Mouse (Mus musculus) hindbrain, embryonic 16.5 days (tissue): ENCODE results near the gene Poglut1. TPM values are rescaled to one million over a fixed set of nuclear protein-coding genes. Genes with fewer than 3 reads are reported as not detected.

Experiments used
- ATAC-seq: fragments of 200-750 bp; cut with Nextera tagmentation; 2 replicates; pipeline ENCODE4 v1.8.0; 2017; ENCODE audit warnings: moderate TSS enrichment, moderate library complexity
- H3K27ac ChIP-seq: fragments of 300-500 bp; sonication (generic); 2 replicates; pipeline ENCODE4 v1.5.1; 2014; ENCODE audit warnings: low read depth, mild to moderate bottlenecking, control low read depth, low read length, moderate library complexity
- H3K27me3 ChIP-seq: fragments of 300-500 bp; sonication (generic); replicated peaks from 2 replicates; pipeline ENCODE4 v1.6.1; 2014; ENCODE audit warnings: low read length; ENCODE audit not compliant: control insufficient read depth, insufficient read depth
- H3K36me3 ChIP-seq: fragments of 300-500 bp; sonication (generic); 2 replicates; pipeline ENCODE4 v1.6.1; 2014; ENCODE audit warnings: mild to moderate bottlenecking, low read length, moderate library complexity, mixed read lengths; ENCODE audit not compliant: control insufficient read depth, insufficient read depth
- H3K4me1 ChIP-seq: fragments of 300-500 bp; sonication (generic); 2 replicates; pipeline ENCODE4 v1.6.1; 2014; ENCODE audit warnings: low read depth, low read length; ENCODE audit not compliant: control insufficient read depth, insufficient read depth
- H3K4me2 ChIP-seq: fragments of 300-500 bp; sonication (generic); 2 replicates; pipeline ENCODE4 v1.6.1; 2014; ENCODE audit warnings: mild to moderate bottlenecking, low read length, control low read depth, moderate library complexity
- H3K4me3 ChIP-seq: fragments of 300-500 bp; sonication (generic); 2 replicates; pipeline ENCODE4 v1.5.1; 2014; ENCODE audit warnings: mild to moderate bottlenecking, low read length, control low read depth, moderate library complexity
- H3K9ac ChIP-seq: fragments of 300-500 bp; sonication (generic); 2 replicates; pipeline ENCODE4 v1.6.1; 2014; ENCODE audit warnings: low read depth, mild to moderate bottlenecking, control low read depth, low read length, moderate library complexity
- H3K9me3 ChIP-seq: fragments of 300-500 bp; sonication (generic); 2 replicates; pipeline ENCODE4 v1.6.1; 2014; ENCODE audit warnings: mild to moderate bottlenecking, low read length, moderate library complexity; ENCODE audit not compliant: control insufficient read depth
- WGBS: fragments of 180-500 bp; shearing (Covaris S2); extraction: QIAGEN DNeasy Blood & Tissue Kit; methylation state at CpG from one replicate; pipeline ENCODE4 v1.1.7; 2014; 5-methylcytosine and 5-hydroxymethylcytosine counted together
- polyA plus RNA-seq: library from polyadenylated mRNA; unstranded; fragments of >200 nt; fragmentation: Nextera tagmentation; extraction: Ambion mirVana; gene quantifications from 2 replicates; pipeline ENCODE4 v1.2.1, GENCODE M21; 2015

The Poglut1 gene
- polyA plus RNA-seq, 1 experiment from 2014 or later: 50.1 TPM

DNA sequence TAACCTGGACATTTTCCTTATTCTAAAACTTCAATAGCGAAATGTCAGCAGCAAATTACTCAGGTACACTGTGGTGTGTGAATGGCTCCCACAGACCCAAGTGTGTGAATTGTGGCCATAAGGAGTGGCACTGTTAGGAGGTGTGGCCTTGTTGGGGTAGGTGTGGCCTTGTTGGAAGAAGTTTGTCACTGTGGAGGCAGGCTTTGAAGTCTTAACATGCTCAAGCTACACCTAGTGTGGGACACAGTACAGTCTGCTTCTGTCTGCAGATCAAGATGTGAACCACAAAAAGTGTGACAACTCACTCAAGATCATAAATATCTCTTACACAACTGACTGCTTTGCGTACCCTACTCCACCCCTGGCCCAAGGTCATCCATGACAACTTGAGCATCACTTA lies 39.2 kb downstream of the Poglut1 start:
- H3K36me3 ChIP-seq: peaks cover 12% of the 10 kb centered on the region; the same call in 1 of the 2 replicates
- no peak overlapping the region for H3K9ac ChIP-seq
- H3K27me3 ChIP-seq: no peaks in the 10 kb centered on the region
- H3K27ac ChIP-seq: no peak overlapping the region
- no peak overlapping the region for H3K4me2 ChIP-seq
- ATAC-seq: no peak
- 86% methylated on average over 2 of the region's 2 CpGs for WGBS
- no peaks in the 10 kb centered on the region for H3K4me1 ChIP-seq
- no peaks in the 10 kb centered on the region for H3K9me3 ChIP-seq
- no peak overlapping the region for H3K4me3 ChIP-seq

DNA sequence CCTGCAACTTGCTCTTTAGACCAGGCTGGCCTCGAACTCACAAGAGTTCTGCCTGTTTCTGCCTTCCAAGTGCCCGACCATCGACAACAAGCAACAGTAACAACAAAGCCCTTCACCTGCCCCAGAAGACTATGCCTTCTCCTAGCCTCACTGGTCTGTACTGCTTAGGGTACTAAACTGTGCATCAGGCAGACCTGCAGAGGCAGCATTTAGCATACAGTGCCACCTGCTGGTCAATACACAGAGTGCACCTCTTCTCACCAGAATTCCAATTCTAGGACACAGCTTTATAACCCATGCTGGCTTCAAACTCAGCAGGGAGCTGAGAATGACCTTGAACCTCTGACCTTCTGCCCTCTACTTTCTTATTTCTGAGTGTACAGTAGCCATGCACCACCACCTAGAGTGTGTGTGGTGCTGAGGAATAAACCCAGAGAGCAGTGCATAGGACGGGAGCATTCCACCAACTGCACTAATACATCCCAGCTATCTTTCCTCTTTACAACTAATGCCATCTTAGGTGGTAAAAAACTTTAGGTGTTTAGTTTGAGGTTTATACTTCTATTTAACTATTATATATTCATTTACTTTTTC lies 43.9 kb downstream of the Poglut1 start:
- peak; percentile 92 for ATAC-seq

DNA sequence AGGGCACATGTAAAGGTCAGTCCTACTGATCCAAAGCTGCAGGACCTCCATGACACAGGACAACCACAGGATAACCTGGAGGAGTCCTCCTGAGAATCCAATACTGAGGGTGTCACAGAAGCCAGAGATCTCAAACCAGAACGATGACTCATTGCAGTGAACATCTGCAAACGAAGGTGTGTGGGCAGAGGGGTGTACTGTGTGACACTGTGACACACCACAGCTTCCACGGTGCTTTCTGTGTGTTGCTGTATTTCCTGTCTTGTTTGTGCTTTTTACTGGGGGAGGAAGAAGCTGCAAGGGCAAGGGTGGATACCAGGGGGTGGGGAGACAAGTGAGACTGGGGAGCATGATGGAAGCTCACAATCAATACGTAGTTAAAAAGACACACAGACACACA lies 46.5 kb downstream of the Poglut1 start:
- Histone ChIP-seq H3K36me3 (peaks cover 24% of the 10 kb centered on the region), H3K9me3 (no peaks in the 10 kb centered on the region), H3K4me3 (no peak overlapping the region), H3K27ac (no peak overlapping the region), H3K4me1 (no peaks in the 10 kb centered on the region), H3K9ac (no peak overlapping the region), H3K27me3 (no peaks in the 10 kb centered on the region), H3K4me2 (no peak overlapping the region)
- no peak for ATAC-seq
- 97% methylated on average over 4 of the region's 4 CpGs for WGBS

More for the DNA sequence above, 43.9 kb downstream of the Poglut1 start:
- no peak overlapping the region for H3K9ac ChIP-seq
- H3K27me3 ChIP-seq: no peaks in the 10 kb centered on the region
- H3K4me3 ChIP-seq: no peak overlapping the region
- H3K4me1 ChIP-seq: no peaks in the 10 kb centered on the region
- 77% methylated on average over 4 of the region's 4 CpGs for WGBS
- H3K27ac ChIP-seq: no peak overlapping the region
- peaks cover 30% of the 10 kb centered on the region for H3K36me3 ChIP-seq
- no peaks in the 10 kb centered on the region for H3K9me3 ChIP-seq
- no peak overlapping the region for H3K4me2 ChIP-seq

DNA sequence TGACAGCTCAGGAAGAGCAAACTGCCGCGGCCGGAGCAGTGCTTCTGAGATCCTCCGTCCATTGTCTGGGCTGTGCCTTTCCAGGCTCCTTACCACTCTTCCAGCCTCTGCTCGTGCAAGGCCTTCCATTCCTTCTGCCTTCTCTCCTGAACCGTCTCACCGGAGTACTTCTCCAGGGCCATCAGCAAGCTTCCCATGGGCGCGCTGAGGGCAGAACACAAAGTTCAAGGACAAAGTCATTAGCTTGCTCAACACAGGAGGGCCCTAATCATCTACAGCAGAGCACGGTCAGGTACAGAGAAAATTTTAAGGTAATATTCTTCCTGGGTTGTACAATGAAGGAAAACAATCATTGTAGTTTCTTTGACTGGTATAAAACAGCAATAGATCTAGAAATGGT lies 47.6 kb downstream of the Poglut1 start:
- Histone ChIP-seq H3K9me3 (no peaks in the 10 kb centered on the region), H3K4me3 (no peak overlapping the region), H3K9ac (no peak overlapping the region), H3K27ac (no peak overlapping the region), H3K4me2 (no peak overlapping the region), H3K36me3 (peaks cover 28% of the 10 kb centered on the region), H3K27me3 (no peaks in the 10 kb centered on the region), H3K4me1 (no peaks in the 10 kb centered on the region)
- WGBS: 91% methylated on average over 10 of the region's 10 CpGs
- no peak for ATAC-seq

DNA sequence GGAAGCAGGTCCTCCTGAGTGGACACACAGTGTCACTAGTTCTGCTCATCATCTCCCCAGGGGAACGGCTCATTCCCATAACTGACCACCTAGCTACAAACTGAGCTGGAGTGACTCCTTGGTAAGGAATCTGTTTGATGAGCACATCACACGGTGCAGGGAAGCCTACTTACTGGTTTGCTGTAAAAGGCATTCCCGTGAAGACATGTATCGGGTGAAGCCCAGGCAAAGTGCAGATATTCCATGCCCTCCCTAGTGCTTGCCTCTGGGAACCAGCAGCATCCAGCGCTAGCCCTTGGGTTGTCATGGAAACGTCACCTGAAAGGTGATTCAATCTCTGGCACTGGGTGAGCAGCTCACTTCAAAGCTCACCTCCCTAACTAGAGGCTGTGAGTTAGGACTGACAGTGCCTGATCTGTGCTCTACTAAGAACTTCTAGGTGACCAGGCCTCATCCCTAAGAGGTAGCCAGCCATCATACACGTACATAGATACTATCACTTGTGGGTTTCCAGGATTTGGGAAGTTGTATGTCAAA lies 53.4 kb downstream of the Poglut1 start:
- Histone ChIP-seq H3K27ac (no peak overlapping the region), H3K4me2 (no peak overlapping the region), H3K27me3 (no peaks in the 10 kb centered on the region), H3K4me3 (no peak overlapping the region), H3K36me3 (peaks cover 10% of the 10 kb centered on the region; the same call in 1 of the 2 replicates), H3K9me3 (no peaks in the 10 kb centered on the region), H3K9ac (no peak overlapping the region), H3K4me1 (no peaks in the 10 kb centered on the region)
- WGBS: 84% methylated on average over 7 of the region's 7 CpGs
- ATAC-seq: no peak

DNA sequence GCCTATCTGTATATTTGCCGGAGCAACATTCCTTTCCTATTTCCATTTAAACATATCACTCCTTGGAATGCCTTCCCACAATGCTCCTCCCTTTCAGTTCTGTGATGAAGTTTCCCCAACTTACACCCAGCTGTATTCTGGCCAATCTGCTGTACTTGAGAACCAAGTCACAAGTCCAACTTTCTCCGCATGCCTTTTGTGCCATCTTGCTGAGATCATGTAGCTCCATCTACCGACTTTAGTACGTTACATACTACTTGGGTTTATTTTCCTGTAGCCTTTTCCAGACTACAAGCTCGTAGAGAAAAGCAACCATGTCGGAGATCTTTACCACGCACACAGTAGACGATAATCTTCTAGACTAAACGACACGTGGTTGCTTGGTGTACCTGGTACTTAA lies 56.2 kb downstream of the Poglut1 start:
- 86% methylated on average over 10 of the region's 10 CpGs for WGBS
- no peak overlapping the region for H3K9ac ChIP-seq
- no peak for ATAC-seq
- H3K4me1 ChIP-seq: no peaks in the 10 kb centered on the region
- no peaks in the 10 kb centered on the region for H3K27me3 ChIP-seq
- no peak overlapping the region for H3K4me3 ChIP-seq
- H3K36me3 ChIP-seq: peaks cover 7% of the 10 kb centered on the region; the same call in 1 of the 2 replicates
- no peaks in the 10 kb centered on the region for H3K9me3 ChIP-seq
- no peak overlapping the region for H3K4me2 ChIP-seq
- H3K27ac ChIP-seq: no peak overlapping the region

DNA sequence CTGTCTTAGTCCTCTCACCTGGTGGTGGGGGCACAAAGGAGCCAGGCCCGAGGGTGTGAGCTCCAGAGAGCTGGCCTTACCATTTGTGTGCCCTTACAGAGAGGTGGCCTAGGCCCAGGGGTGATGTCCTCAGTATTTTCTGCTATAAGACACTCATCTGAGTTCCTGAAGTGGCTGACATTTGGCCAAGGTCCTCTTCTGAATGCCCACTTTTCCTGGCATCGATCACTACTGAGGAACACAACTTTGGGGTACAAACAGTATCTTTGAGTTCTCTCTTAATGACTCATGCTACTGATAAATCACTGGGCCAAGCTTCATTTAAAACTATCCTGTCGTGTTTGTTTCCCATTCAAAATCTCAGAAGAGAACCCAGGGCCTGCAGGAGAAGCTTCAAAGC lies 57.5 kb downstream of the Poglut1 start:
- Histone ChIP-seq H3K4me3 (no peak overlapping the region), H3K36me3 (peaks cover 2% of the 10 kb centered on the region; the same call in 1 of the 2 replicates), H3K4me1 (no peaks in the 10 kb centered on the region), H3K4me2 (no peak overlapping the region), H3K27me3 (no peaks in the 10 kb centered on the region), H3K9me3 (no peaks in the 10 kb centered on the region), H3K9ac (no peak overlapping the region), H3K27ac (no peak overlapping the region)
- 96% methylated on average over 3 of the region's 3 CpGs for WGBS
- ATAC-seq: no peak

DNA sequence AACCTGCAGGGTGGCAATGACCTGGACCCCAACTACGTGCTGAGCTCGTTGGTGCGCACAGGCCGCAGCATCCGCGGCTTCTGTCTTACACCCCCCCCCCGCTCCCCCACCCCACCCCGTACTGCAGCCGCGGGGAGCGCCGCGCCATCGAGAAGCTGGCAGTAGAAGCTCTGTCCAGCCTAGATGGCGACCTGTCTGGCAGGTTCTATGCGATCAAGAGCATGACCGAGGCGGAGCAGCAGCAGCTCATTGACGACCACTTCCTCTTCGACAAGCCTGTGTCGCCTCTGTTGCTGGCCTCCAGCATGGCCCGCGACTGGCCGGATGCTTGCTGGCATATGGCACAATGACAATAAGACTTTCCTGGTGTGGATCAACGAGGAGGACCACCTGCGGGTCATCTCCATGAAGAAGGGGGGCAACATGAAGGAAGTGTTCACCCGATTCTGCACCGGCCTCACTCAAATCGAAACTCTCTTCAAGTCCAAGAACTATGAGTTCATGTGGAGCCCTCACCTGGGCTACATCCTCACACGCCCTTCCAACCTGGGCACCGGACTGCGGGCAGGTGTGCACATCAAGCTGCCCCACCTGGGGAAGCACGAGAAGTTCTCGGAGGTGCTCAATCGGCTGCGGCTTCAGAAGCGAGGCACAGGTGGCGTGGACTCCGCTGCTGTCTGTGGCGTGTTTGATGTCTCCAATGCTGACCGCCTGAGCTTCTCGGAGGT lies 66.3 kb downstream of the Poglut1 start:
- ATAC-seq: 0 out of 2 replicates have a peak, but pooled peaks have one; percentile 37
- WGBS: 43% methylated on average over 32 of the region's 42 CpGs
- Histone ChIP-seq H3K27ac (no peak overlapping the region), H3K9me3 (no peaks in the 10 kb centered on the region; the same call in 1 of the 2 replicates), H3K4me3 (peak overlapping the region; percentile 27), H3K4me1 (peaks cover 3% of the 10 kb centered on the region; the same call in 1 of the 2 replicates), H3K36me3 (no peaks in the 10 kb centered on the region), H3K4me2 (peak overlapping the region; percentile 51), H3K9ac (no peak overlapping the region), H3K27me3 (no peaks in the 10 kb centered on the region; the same call in 1 of the 2 replicates)
